Mouse (Mus musculus): ENCODE measurements around the gene Insr. TPM values are rescaled to one million over a fixed set of nuclear protein-coding genes. Genes with fewer than 3 reads are reported as not detected.
"Not testable (repeated sequence)": the region's sequence is repeated elsewhere in the genome, so short reads cannot be mapped to it uniquely, and the experiment has no call there.

Insr gene
- polyA plus RNA-seq (2016; fragmentation: Nextera tagmentation; extraction: Ambion mirVana), result 24.3 and 26.1 TPM in 2 replicates

DNA sequence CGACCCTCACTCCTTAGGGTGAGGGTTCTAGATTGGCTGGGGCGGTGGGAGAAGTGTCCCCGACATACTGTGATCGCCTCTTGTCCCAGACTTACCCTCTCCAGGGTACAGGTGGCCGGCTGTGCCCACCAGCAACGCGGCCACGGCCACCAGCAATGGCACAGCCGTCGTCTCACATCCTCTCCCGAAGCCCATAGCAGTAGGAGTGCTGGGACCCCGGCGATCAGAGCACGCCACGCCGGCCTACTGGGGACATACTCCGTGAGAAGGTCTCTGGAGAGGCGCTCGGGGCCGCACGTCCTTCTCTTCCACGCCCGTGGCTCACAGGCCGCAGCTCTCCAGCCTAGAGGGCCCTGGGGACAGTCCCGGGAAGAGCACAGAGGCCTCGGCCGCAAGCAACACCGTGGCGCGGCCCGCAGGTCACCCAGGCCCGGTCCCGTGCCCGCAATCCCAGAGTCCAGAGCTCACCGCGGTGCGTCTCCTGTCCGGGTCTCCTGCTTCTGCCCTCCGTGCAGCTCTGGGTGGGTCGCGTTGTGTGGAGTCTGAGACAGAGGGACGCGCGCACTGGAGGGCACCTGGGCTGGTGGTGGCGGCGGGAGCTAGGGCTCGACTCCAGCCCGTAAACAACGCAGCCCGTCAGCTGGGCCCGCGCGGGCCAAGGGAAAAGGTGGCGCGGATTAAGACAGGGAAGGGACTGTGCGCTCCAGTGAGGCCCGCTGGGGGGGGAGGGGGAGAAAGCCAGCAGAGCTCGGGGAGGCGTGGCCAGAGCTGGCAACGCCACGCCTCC is at the start of gene Insr:
Insr (minus strand) TSS at position 684 of the 787 bp plus-strand sequence.
- H3K36me3 ChIP-seq (replicated peaks), result peaks cover 13% of the 10 kb centered on the region
- H3K4me1 ChIP-seq, result peaks cover 28% of the 10 kb centered on the region
- peak within 1 kb of the TSS; percentile 91 for H3K4me3 ChIP-seq
- H3K27me3 ChIP-seq (replicated peaks; ENCODE audit: low read depth, poor library complexity, severe bottlenecking), result 0 out of 2 replicates have a peak, but pooled peaks cover 5% of the 10 kb centered on the region
- peak; percentile 97 for DNase-seq (ENCODE audit: low spot score)
- WGBS, result under 1% methylated on average over 61 of the region's 61 CpGs
- no peaks in the 10 kb centered on the region for H3K9me3 ChIP-seq
- peak within 1 kb of the TSS; percentile 92 for H3K27ac ChIP-seq (replicated peaks)

DNA sequence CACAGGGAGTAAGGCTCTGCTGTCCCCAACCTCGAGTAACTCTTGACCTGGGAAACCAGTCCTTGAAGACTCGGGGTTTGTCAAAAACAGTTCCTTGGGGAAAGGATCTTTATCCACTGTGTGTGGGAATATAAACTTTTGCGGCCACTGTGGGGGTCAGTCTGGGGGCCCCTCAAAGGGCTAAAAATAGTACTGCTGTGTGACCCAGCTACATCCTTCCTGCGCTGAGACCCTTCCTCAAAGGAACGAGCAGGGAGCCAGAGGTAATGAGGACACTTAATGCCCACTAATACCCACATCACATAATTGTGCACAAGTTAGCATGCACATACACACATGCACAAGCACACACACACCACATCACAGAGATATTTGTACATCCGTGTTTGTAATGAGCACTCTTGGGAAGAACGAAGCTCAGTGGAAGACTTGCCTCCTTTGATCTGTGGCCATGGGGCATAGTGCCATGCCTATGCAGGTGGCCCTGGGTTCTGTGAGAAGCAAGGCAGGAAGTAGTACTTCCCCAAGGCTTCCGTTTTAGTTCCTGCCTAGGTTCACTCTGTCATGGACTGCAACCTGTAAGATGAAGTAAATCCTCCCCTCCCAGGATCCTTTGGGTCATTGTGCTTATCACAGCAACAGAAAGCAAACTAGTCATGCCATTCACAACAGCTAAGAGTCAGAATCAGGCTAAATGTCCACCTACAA is 48.3 kb upstream of the Insr start:
- H3K36me3 ChIP-seq (replicated peaks), result no peaks in the 10 kb centered on the region
- H3K4me1 ChIP-seq, result no peaks in the 10 kb centered on the region
- H3K9me3 ChIP-seq, result no peaks in the 10 kb centered on the region
- H3K27ac ChIP-seq (replicated peaks), result no peak overlapping the region
- H3K27me3 ChIP-seq (replicated peaks; ENCODE audit: low read depth, poor library complexity, severe bottlenecking), result no peaks in the 10 kb centered on the region
- no peak overlapping the region for H3K4me3 ChIP-seq
- 79% methylated on average over 8 of the region's 8 CpGs for WGBS
- no peak for DNase-seq (ENCODE audit: low spot score)

DNA sequence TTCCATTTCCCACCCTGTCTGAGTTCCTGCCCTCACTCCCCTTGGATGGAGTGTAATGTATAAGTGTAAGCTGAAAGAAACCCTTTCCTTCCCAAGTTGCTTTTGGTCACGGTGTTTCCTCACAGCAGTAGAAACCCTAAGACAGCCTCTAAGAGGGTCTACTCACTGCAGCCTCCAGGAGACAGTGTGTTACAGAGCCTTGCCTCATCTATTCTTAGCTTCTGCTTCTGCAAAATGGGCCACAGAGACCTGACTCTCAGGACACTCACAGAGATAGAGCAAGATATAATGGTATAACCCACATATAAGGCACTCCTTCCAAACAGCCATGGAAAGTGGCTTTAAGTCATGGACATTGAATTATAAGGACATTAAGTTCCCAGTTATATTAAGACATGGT is 47.6 kb upstream of the Insr start:
- DNase-seq (ENCODE audit: low spot score), result no peak
- Histone ChIP-seq H3K9me3 (no peaks in the 10 kb centered on the region), H3K4me3 (no peak overlapping the region), H3K27me3 (replicated peaks; ENCODE audit: low read depth, poor library complexity, severe bottlenecking) (no peaks in the 10 kb centered on the region), H3K27ac (replicated peaks) (no peak overlapping the region), H3K36me3 (replicated peaks) (no peaks in the 10 kb centered on the region), H3K4me1 (no peaks in the 10 kb centered on the region)
- WGBS, result 85% methylated on average over 1 of the region's 1 CpGs

DNA sequence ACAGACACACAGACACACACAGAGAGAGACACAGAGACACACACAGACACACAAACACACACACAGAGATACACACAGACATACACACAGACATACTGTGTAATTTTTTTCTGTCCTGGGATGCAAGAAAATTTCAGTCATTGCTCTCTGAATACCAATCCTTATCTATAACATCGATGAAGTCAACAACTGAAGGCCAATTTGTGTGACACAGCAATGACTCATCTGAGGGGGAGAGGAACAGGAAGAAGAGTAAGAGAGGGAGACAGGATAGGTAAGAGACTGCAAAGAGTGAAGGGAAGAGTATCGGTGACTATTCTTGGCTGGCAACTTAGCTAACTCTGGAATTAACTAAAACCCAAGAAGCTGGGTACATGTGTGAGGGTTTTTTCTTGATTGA is 44.8 kb upstream of the Insr start:
- H3K4me3 ChIP-seq, result no peak overlapping the region
- H3K4me1 ChIP-seq, result no peaks in the 10 kb centered on the region
- no peaks in the 10 kb centered on the region for H3K27me3 ChIP-seq (replicated peaks; ENCODE audit: low read depth, poor library complexity, severe bottlenecking)
- no peaks in the 10 kb centered on the region for H3K36me3 ChIP-seq (replicated peaks)
- DNase-seq (ENCODE audit: low spot score), result no peak
- no peaks in the 10 kb centered on the region for H3K9me3 ChIP-seq
- no peak overlapping the region for H3K27ac ChIP-seq (replicated peaks)
- WGBS, result 91% methylated on average over 2 of the region's 2 CpGs

DNA sequence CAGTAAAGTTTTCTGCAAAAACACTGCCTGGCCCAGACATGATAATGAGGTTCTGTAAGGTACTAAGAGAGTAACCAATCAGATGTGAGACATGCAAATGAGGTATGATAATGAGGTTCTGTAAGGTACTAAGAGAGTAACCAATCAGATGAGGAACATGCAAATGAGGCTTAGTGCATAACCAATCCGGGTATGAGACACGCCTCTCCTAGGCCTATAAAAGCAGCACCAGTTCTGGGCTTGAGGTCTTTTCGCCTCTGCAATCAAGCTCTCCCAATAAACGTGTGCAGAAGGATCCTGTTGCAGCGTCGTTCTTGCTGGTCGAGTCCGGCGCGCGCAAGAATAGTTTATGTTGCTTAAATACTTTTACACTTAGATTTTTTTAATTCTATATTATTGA is 39.9 kb upstream of the Insr start:
- not testable (repeated sequence) for H3K4me1 ChIP-seq; H3K36me3 ChIP-seq (replicated peaks); H3K27me3 ChIP-seq (replicated peaks; ENCODE audit: low read depth, poor library complexity, severe bottlenecking); H3K4me3 ChIP-seq; H3K9me3 ChIP-seq; H3K27ac ChIP-seq (replicated peaks); DNase-seq (ENCODE audit: low spot score)
- WGBS, result 94% methylated on average over 11 of the region's 11 CpGs

DNA sequence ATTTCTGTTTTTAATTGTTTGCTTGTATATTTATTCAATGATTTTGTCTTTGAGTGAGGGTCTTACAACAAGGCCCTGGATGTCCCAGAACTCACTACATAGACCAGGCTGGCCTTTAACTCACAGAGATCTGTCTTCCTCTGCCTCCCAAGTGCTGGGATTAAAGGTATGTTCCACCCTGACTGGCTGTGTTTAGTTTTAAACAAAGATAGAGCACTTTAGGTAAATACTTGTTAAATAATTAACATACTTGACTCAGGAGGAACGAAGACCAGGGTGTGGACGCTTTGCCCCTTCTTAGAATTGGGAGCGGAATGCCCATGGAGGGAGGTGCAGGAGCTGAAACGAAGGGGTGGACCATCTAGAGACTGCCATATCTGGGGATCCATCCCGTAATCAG is 37.2 kb upstream of the Insr start:
- H3K27me3 ChIP-seq (replicated peaks; ENCODE audit: low read depth, poor library complexity, severe bottlenecking), result no peaks in the 10 kb centered on the region
- no peak overlapping the region for H3K27ac ChIP-seq (replicated peaks)
- 93% methylated on average over 5 of the region's 5 CpGs for WGBS

DNA sequence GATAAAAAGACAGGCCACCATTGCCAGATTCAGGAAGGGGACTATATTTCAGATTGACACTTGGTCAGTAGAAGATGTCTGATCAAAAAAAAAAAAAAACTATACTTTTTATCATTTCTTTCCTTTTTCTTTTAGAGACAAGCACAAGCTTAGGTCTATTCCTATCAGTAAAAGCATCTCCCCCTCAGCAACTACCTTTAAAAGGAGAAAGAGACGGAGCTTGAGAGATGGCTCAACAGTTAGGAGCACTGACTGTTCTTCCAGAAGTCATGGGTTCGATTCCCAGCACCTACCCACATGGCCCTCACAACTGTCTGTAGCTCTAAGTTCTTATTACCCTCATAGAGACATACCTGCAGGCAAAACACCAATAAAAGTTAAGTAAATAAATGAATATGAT is 34.9 kb upstream of the Insr start:
- Histone ChIP-seq H3K27ac (replicated peaks) (no peak overlapping the region), H3K27me3 (replicated peaks; ENCODE audit: low read depth, poor library complexity, severe bottlenecking) (no peaks in the 10 kb centered on the region), H3K4me3 (no peak overlapping the region), H3K4me1 (no peaks in the 10 kb centered on the region), H3K36me3 (replicated peaks) (no peaks in the 10 kb centered on the region), H3K9me3 (peaks cover 4% of the 10 kb centered on the region; the same call in 1 of the 2 replicates)
- DNase-seq (ENCODE audit: low spot score), result no peak
- WGBS, result 76% methylated on average over 2 of the region's 2 CpGs

More for the DNA sequence above, 37.2 kb upstream of the Insr start:
- H3K36me3 ChIP-seq (replicated peaks), result no peaks in the 10 kb centered on the region
- H3K4me3 ChIP-seq, result no peak overlapping the region
- no peaks in the 10 kb centered on the region for H3K4me1 ChIP-seq
- no peak for DNase-seq (ENCODE audit: low spot score)
- H3K9me3 ChIP-seq, result no peaks in the 10 kb centered on the region; the same call in 1 of the 2 replicates

DNA sequence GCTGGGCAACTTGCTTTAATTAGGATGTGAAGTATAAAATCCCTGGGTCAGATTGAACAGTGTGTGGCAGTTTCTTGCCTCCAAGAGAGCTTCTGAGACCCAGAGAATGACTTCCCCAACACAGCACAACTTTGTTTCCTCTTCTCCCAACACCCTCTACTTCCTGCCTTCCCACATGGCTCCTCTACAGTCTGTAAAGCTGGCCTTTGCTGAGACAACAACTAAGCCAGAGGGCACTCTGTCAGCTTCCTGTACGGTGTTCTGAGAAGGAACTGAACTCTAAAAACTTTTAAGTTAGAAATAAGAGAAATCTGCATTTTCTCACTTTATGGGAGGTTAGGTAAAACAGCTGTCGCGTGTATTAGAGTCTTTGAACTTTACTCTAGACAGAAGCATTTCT is 34.4 kb upstream of the Insr start:
- Histone ChIP-seq H3K36me3 (replicated peaks) (no peaks in the 10 kb centered on the region), H3K4me1 (no peaks in the 10 kb centered on the region), H3K27me3 (replicated peaks; ENCODE audit: low read depth, poor library complexity, severe bottlenecking) (no peaks in the 10 kb centered on the region), H3K4me3 (no peak overlapping the region), H3K9me3 (peaks cover 4% of the 10 kb centered on the region; the same call in 1 of the 2 replicates), H3K27ac (replicated peaks) (no peak overlapping the region)
- no peak for DNase-seq (ENCODE audit: low spot score)
- 80% methylated on average over 3 of the region's 3 CpGs for WGBS

DNA sequence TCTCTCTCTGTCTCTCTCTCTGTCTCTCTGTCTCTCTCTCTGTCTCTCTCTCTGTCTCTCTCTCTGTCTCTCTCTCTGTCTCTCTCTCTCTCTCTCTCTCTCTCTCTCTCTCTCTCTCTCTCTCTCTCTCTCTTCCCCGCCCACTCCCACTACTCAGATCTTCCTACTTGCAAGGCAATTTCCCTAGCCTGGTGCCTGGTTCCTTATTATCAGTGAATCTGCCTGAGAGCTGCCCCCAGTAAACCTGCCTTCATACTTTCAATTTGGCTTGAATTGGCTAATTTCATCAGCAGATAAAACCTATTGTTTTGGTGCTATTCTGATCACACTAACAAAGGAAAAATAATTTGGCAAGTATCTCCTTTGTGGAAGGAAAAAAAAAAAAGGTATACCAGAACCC is 34.0 kb upstream of the Insr start:
- not testable (repeated sequence) for H3K4me1 ChIP-seq; H3K27ac ChIP-seq (replicated peaks); H3K36me3 ChIP-seq (replicated peaks); H3K27me3 ChIP-seq (replicated peaks; ENCODE audit: low read depth, poor library complexity, severe bottlenecking); H3K9me3 ChIP-seq; H3K4me3 ChIP-seq; DNase-seq (ENCODE audit: low spot score)
- 78% methylated on average over 1 of the region's 1 CpGs for WGBS

DNA sequence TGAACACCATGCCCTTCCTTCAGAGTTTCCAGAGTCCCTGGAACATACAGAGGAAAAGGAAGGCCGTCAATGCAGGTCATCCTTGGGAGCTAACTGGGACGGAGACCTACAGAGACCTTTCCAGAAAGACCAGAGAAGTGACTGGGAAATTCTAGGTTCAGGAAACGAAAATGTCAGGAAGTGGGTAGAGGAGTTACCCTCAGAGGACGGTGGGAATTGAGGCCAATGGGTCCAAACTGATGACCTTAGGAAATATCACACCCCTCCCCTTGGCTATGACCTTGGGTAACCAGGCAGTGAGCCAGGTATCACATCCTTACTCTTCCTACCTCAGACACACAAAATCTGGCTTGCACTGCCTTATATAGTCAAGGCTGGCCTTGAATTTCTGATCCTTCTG is 32.1 kb upstream of the Insr start:
- peaks cover 9% of the 10 kb centered on the region; the same call in 1 of the 2 replicates for H3K9me3 ChIP-seq
- H3K27me3 ChIP-seq (replicated peaks; ENCODE audit: low read depth, poor library complexity, severe bottlenecking), result no peaks in the 10 kb centered on the region
- 83% methylated on average over 4 of the region's 4 CpGs for WGBS
- no peaks in the 10 kb centered on the region for H3K4me1 ChIP-seq
- no peak for DNase-seq (ENCODE audit: low spot score)
- H3K36me3 ChIP-seq (replicated peaks), result no peaks in the 10 kb centered on the region
- no peak overlapping the region for H3K4me3 ChIP-seq
- H3K27ac ChIP-seq (replicated peaks), result no peak overlapping the region

DNA sequence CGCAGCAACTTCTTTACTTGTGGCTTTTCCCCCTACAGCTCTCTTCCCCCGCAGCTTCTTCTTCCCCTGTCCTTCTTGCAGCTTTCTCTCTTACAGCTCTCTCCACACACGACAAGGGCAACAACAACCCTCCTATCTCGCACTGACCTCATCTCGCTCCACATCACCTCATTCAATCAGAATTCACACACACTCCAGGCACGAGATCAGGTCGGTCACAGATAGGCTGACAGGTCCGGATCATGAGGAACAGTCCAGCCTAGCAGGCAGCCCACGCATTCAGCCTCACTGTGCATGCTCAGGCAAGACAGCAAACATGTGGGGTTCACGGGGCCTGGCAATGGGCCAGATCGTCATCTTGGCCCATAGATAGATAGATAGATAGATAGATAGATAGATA is 30.2 kb upstream of the Insr start:
- Histone ChIP-seq H3K4me1 (no peaks in the 10 kb centered on the region), H3K27me3 (replicated peaks; ENCODE audit: low read depth, poor library complexity, severe bottlenecking) (no peaks in the 10 kb centered on the region), H3K4me3 (no peak overlapping the region), H3K27ac (replicated peaks) (no peak overlapping the region), H3K36me3 (replicated peaks) (no peaks in the 10 kb centered on the region), H3K9me3 (peaks cover 13% of the 10 kb centered on the region; the same call in 1 of the 2 replicates)
- DNase-seq (ENCODE audit: low spot score), result no peak
- 87% methylated on average over 11 of the region's 11 CpGs for WGBS

DNA sequence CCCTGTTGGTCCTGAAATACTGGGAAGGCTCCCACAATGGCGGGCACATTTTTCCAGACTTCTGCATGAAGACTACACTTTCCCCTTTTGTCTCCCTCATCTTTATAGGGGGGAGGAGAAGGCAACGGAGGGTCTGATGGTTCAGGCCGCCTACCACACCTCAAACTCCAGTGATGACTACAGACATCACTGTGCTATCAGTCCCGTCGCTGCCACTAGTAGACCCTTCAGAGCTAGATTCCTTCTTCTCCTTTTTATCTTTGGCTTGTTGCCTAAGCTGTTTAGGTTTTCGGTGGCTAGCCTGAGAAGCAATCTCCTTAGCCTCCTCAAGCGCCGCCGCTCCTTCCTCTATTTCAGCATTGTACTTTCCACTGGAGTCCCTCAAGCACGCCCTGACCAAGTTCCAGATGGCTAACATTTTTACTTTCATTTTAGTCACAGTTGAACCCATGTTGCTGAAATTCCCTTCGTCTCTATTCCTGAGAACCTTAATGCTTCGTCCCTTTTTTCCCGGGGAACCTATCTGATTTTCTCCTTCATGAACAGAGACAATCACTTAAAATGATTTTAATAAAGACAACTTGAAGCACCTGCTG is 28.9 kb upstream of the Insr start:
- not testable (repeated sequence) for H3K4me3 ChIP-seq; H3K36me3 ChIP-seq (replicated peaks); DNase-seq (ENCODE audit: low spot score); H3K4me1 ChIP-seq; H3K27me3 ChIP-seq (replicated peaks; ENCODE audit: low read depth, poor library complexity, severe bottlenecking); H3K27ac ChIP-seq (replicated peaks)
- peaks cover 13% of the 10 kb centered on the region; the same call in 1 of the 2 replicates for H3K9me3 ChIP-seq
- WGBS, result 91% methylated on average over 13 of the region's 13 CpGs

All from embryonic facial prominence, embryonic 10.5 days (tissue).